Mouse (Mus musculus) heart, adult 2 months (tissue): Measurements from ENCODE around the gene Trpm4. TPM values are rescaled to one million over a fixed set of nuclear protein-coding genes. Genes with fewer than 3 reads are reported as not detected.
A peak's percentile ranks its signal among the peaks of the same experiment; 100 is the strongest.
"Not testable (repeated sequence)": the region's sequence is repeated elsewhere in the genome, so short reads cannot be mapped to it uniquely, and the experiment has no call there.

ENCODE experiments used
- DNase-seq, 2 experiments: peaks; one replicate each; pipeline ENCODE4 v3.0.0; 2021
- H3K27ac ChIP-seq: fragments of 200-600 bp; 2 replicates; pipeline ENCODE4 v1.8.1; 2022
- H3K27me3 ChIP-seq: fragments of 200-500 bp; 2 replicates; pipeline ENCODE4 v1.6.1; 2012; ENCODE audit warnings: mild to moderate bottlenecking, low read length, inconsistent platforms, mixed read lengths; ENCODE audit not compliant: control insufficient read depth, insufficient read depth
- H3K36me3 ChIP-seq: fragments of 200-500 bp; 2 replicates; pipeline ENCODE4 v1.6.1; 2012; ENCODE audit warnings: low read length, inconsistent platforms; ENCODE audit not compliant: control insufficient read depth, insufficient read depth
- H3K4me1 ChIP-seq: fragments of 200-500 bp; 2 replicates; pipeline ENCODE4 v1.6.1; 2011; ENCODE audit warnings: low read length; ENCODE audit not compliant: control insufficient read depth, insufficient read depth
- H3K4me3 ChIP-seq: fragments of 200-600 bp; 2 replicates; pipeline ENCODE4 v1.8.1; 2022
- H3K79me2 ChIP-seq: fragments of 200-500 bp; replicated peaks from 2 replicates; pipeline ENCODE4 v1.6.1; 2012; ENCODE audit warnings: mild to moderate bottlenecking, inconsistent platforms, low read length, moderate library complexity, mixed read lengths; ENCODE audit not compliant: control insufficient read depth, insufficient read depth
- H3K9ac ChIP-seq: fragments of 200-500 bp; 2 replicates; pipeline ENCODE4 v1.6.1; 2012; ENCODE audit warnings: low read depth, mild to moderate bottlenecking, control low read depth, inconsistent platforms, low read length, mixed read lengths
- CTCF ChIP-seq: fragments of 200-600 bp; IDR thresholded peaks from 2 replicates; pipeline ENCODE4 v1.8.1; 2022; ENCODE audit warnings: antibody characterized with exemption, mild to moderate bottlenecking, moderate library complexity
- EP300 ChIP-seq: fragments of 200-500 bp; IDR thresholded peaks from 2 replicates; pipeline ENCODE4 v1.6.1; 2011; ENCODE audit warnings: low read depth, low read length, control low read depth; ENCODE audit not compliant: insufficient read depth
- POLR2A ChIP-seq: fragments of 200-500 bp; IDR thresholded peaks from 2 replicates; pipeline ENCODE4 v1.6.1; 2011; ENCODE audit warnings: mild to moderate bottlenecking, low read depth, low read length, control low read depth; ENCODE audit not compliant: insufficient read depth
- WGBS: fragments of 180-500 bp; shearing (Covaris S2); methylation state at CpG from one replicate; pipeline ENCODE4 v1.1.7; 2018; 5-methylcytosine and 5-hydroxymethylcytosine counted together
- intact Hi-C: fragments of 180-260 bp; cut with DNase I; formaldehyde crosslinking; loops from one replicate; pipeline ENCODE4 v1.15.1; 2025
- polyA plus RNA-seq: library from polyadenylated mRNA; depleted of rRNA; stranded (reverse); fragments of >200 nt; gene quantifications from 2 replicates; pipeline ENCODE4 v1.2.3, GENCODE M21; 2012; rRNA removed
- total RNA-seq, 2 experiments: library from RNA; stranded (reverse); gene quantifications; 2 replicates each; pipeline ENCODE4 v1.2.3; 2021

Trpm4 gene
- total and polyA plus RNA-seq, 3 experiments, result 21.0 to 38.7 (median 21.4) TPM

DNA sequence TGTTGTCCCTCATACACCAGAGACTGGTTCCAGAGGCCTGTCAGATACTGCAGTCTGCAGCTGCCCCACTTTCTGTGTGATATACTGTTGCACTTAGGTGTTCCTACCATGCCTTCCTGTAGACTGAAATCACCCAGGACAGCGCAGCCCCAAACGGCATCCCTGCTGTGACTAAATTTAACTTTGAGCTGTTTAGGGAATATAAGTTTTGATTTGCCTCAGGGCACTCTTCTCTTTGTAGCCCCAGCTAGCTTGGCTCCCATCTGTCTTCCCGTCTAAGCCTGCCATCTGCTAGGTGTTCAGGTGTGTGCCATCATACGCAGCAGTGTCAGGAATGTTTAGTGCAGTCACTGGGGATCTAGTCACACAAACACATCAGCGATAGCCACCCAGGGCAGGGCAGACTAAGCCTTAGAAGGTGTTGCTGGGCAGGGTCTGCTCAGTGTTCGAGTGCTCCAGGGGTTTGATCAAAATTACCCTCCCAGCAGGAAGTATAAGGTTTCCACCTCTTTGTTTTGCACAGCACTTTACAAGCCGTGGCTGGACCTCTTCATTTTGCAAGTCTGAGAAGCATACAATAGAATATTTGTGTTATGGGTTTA lies 70.5 kb downstream of the Trpm4 start:
- no peak for TF ChIP-seq POLR2A
- no peak for TF ChIP-seq EP300
- no peak for TF ChIP-seq CTCF
- Histone ChIP-seq H3K27ac (no peak overlapping the region), H3K4me3 (no peak overlapping the region)

DNA sequence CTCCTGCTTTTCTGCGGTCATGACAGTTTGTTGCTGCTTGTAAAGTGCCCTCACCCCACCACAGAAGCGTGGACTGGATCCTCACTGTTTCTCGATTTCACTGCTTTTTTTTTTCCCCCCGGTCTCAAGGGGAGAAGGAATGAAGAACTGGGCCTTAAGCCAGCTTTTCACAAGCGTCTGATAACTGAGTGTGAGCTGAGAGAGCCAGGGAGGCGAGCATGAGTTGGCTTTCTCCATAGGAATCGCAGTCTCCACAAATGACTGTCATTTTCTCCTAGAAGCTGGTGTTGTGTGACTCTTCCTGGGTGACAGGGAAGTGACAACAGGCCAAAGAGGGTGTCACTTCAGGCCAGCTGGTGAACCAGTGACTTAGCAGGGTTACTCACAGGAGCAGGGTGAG lies 71.3 kb downstream of the Trpm4 start:
- no peak for DNase-seq
- no peaks in the 10 kb centered on the region; the same call in 1 of the 2 replicates for H3K4me1 ChIP-seq
- no peak overlapping the region for H3K4me3 ChIP-seq
- 20% methylated on average over 7 of the region's 7 CpGs for WGBS
- H3K36me3 ChIP-seq, result no peaks in the 10 kb centered on the region
- no peak overlapping the region; the same call in 1 of the 2 replicates for H3K27ac ChIP-seq
- intact Hi-C loops, result no loop called here
- H3K9ac ChIP-seq, result no peak overlapping the region
- no peak for TF ChIP-seq CTCF
- no peak for TF ChIP-seq POLR2A
- no peak for TF ChIP-seq EP300
- H3K27me3 ChIP-seq, result no peaks in the 10 kb centered on the region
- H3K79me2 ChIP-seq, result no peaks in the 10 kb centered on the region

More for the DNA sequence above, 70.5 kb downstream of the Trpm4 start:
- DNase-seq, result no peak
- H3K36me3 ChIP-seq, result no peaks in the 10 kb centered on the region
- no peak overlapping the region for H3K9ac ChIP-seq
- H3K27me3 ChIP-seq, result no peaks in the 10 kb centered on the region
- intact Hi-C loops, result no loop called here
- WGBS, result 75% methylated on average over 7 of the region's 7 CpGs
- no peaks in the 10 kb centered on the region for H3K79me2 ChIP-seq
- no peaks in the 10 kb centered on the region; the same call in 1 of the 2 replicates for H3K4me1 ChIP-seq

GRCm38 (mm10) chr7:45259281-45259680 lies 74.3 kb downstream of the Trpm4 start:
- intact Hi-C loops, result no loop called here
- no peaks in the 10 kb centered on the region; the same call in 1 of the 2 replicates for H3K4me1 ChIP-seq
- 86% methylated on average over 8 of the region's 8 CpGs for WGBS

GRCm38 (mm10) chr7:45257063-45257840 lies 76.3 kb downstream of the Trpm4 start:
- intact Hi-C loops, result no loop called here
- Histone ChIP-seq H3K79me2 (no peaks in the 10 kb centered on the region), H3K36me3 (no peaks in the 10 kb centered on the region), H3K9ac (no peak overlapping the region), H3K4me1 (no peaks in the 10 kb centered on the region), H3K27ac (no peak overlapping the region), H3K4me3 (no peak overlapping the region), H3K27me3 (no peaks in the 10 kb centered on the region)
- 58% methylated on average over 11 of the region's 11 CpGs for WGBS
- peak in 1 of 2 experiments; percentile 9 for DNase-seq
- no peak for TF ChIP-seq CTCF
- TF ChIP-seq EP300, result no peak
- TF ChIP-seq POLR2A, result no peak

More at GRCm38 (mm10) chr7:45259281-45259680, 74.3 kb downstream of the Trpm4 start:
- Histone ChIP-seq H3K79me2 (no peaks in the 10 kb centered on the region), H3K27me3 (no peaks in the 10 kb centered on the region), H3K36me3 (no peaks in the 10 kb centered on the region), H3K27ac (no peak overlapping the region), H3K4me3 (no peak overlapping the region), H3K9ac (no peak overlapping the region)
- TF ChIP-seq EP300 (no peak), CTCF (no peak), POLR2A (no peak)
- peak in 1 of 2 experiments; percentile 10 for DNase-seq

DNA sequence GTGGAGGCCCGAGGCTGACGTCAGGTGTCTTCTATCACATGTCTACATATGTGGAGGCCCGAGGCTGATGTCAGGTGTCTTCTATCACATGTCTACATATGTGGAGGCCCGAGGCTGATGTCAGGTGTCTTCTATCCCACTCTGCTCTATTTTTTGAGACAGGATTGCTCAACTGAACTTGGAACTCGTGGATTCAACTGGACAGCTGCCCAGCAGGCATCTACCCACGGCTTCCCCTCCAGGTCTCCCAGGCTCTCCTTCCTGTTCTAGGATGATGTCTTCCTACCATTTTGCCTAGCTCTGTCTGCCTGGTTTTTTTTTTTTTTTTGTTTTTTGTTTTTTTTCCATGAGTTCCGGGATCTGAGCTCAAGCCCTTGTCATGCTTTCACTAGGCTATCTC lies 77.8 kb downstream of the Trpm4 start:
- WGBS, result 41% methylated on average over 5 of the region's 7 CpGs
- intact Hi-C loops, H3K79me2 ChIP-seq, H3K4me3 ChIP-seq, H3K36me3 ChIP-seq, H3K27ac ChIP-seq, H3K4me1 ChIP-seq, H3K9ac ChIP-seq, H3K27me3 ChIP-seq: not testable (repeated sequence)
- DNase-seq, result peak; percentile 56 to 58

DNA sequence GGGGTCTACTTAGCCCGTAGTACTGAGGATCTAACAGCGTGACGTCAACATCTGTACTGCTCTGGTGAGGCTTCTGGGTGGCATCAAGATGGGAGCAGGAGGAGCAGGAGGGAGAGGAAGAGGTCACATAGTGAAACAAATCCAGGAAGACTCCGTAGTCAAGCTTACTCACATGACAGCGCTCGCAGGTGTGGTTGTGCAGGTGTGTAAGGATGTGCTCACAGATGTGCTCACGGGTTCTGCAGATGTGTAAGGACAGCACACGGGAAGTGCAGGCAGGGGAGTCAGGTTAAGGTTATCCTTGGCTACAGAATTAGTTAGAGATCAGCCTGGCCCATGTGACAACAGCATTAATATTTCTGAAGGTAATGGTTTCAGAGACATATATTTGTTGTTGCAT lies 79.8 kb downstream of the Trpm4 start:
- intact Hi-C loops, result no loop called here
- H3K36me3 ChIP-seq, result no peaks in the 10 kb centered on the region
- DNase-seq, result no peak
- no peak overlapping the region for H3K27ac ChIP-seq
- no peak overlapping the region for H3K9ac ChIP-seq
- H3K4me1 ChIP-seq, result no peaks in the 10 kb centered on the region
- no peaks in the 10 kb centered on the region for H3K27me3 ChIP-seq
- TF ChIP-seq EP300 (no peak), POLR2A (no peak), CTCF (no peak)
- H3K4me3 ChIP-seq, result no peak overlapping the region
- WGBS, result 86% methylated on average over 8 of the region's 8 CpGs
- H3K79me2 ChIP-seq, result no peaks in the 10 kb centered on the region

Other genes with a start within 250 kb of the Trpm4 start
Only the 30 nearest of the 36 such genes appear.
- under 1 TPM in 1 of 2 experiments, not detected in 1; 0.80 TPM for gene Gm45713, start 197.5 kb downstream of the Trpm4 start, total RNA-seq
- 4.5 and 4.6 TPM in 2 replicates for gene Gm45713, start 197.5 kb downstream of the Trpm4 start, polyA plus RNA-seq
- gene Flt3l, start 197.3 kb downstream of the Trpm4 start, total RNA-seq, result 1 to 10 TPM; 5.5 to 6.4 TPM
- 47.4 and 59.1 TPM in 2 replicates for gene Flt3l, start 197.3 kb downstream of the Trpm4 start, polyA plus RNA-seq
- gene Pih1d1, start 179.5 kb downstream of the Trpm4 start, total RNA-seq, result 10 to 100 TPM; 33.8 to 36.7 TPM
- 48.1 and 51.2 TPM in 2 replicates for gene Pih1d1, start 179.5 kb downstream of the Trpm4 start, polyA plus RNA-seq
- 10 to 100 TPM; 19.7 to 25.1 TPM for gene Aldh16a1, start 179.2 kb downstream of the Trpm4 start, total RNA-seq
- gene Aldh16a1, start 179.2 kb downstream of the Trpm4 start, polyA plus RNA-seq, result 23.5 and 23.9 TPM in 2 replicates
- 10 to 100 TPM; 18.3 to 24.3 TPM for gene Slc17a7, start 169.8 kb downstream of the Trpm4 start, total RNA-seq
- 29.1 and 36.8 TPM in 2 replicates for gene Slc17a7, start 169.8 kb downstream of the Trpm4 start, polyA plus RNA-seq
- gene Gfy, start 154.2 kb downstream of the Trpm4 start, total RNA-seq, result not detected
- gene Gfy, start 154.2 kb downstream of the Trpm4 start, polyA plus RNA-seq, result not detected in 2 replicates
- not detected for gene Pth2, start 152.8 kb downstream of the Trpm4 start, total RNA-seq
- gene Pth2, start 152.8 kb downstream of the Trpm4 start, polyA plus RNA-seq, result not detected in 2 replicates
- gene Ccdc155, start 128.9 kb downstream of the Trpm4 start, total RNA-seq, result not detected
- gene Ccdc155, start 128.9 kb downstream of the Trpm4 start, polyA plus RNA-seq, result 0.06 and 0.12 TPM in 2 replicates
- not detected for gene Dkkl1, start 121.6 kb downstream of the Trpm4 start, total RNA-seq
- 0.37 and 0.73 TPM in 2 replicates for gene Dkkl1, start 121.6 kb downstream of the Trpm4 start, polyA plus RNA-seq
- 10 to 100 TPM in 1 of 2 experiments, 1 to 10 TPM in 1; 6.2 to 10.8 TPM for gene Tead2, start 118.0 kb downstream of the Trpm4 start, total RNA-seq
- 13.1 and 14.0 TPM in 2 replicates for gene Tead2, start 118.0 kb downstream of the Trpm4 start, polyA plus RNA-seq
- 1 to 10 TPM; 3.1 to 4.3 TPM for gene Cd37, start 94.7 kb downstream of the Trpm4 start, total RNA-seq
- gene Cd37, start 94.7 kb downstream of the Trpm4 start, polyA plus RNA-seq, result 10.0 and 21.2 TPM in 2 replicates
- gene Slc6a16, start 92.7 kb downstream of the Trpm4 start, total RNA-seq, result not detected
- gene Slc6a16, start 92.7 kb downstream of the Trpm4 start, polyA plus RNA-seq, result 0.15 TPM in 1 of 2 replicates, not detected in the other
- gene Slc6a21, start 56.3 kb downstream of the Trpm4 start, total RNA-seq, result not detected
- 0.38 and 0.55 TPM in 2 replicates for gene Slc6a21, start 56.3 kb downstream of the Trpm4 start, polyA plus RNA-seq
- gene Hrc, start 1.5 kb upstream of the Trpm4 start, total RNA-seq, result 1,000 to 10,000 TPM in 1 of 2 experiments, 100 to 1,000 TPM in 1; 863 to 1,007 TPM
- gene Hrc, start 1.5 kb upstream of the Trpm4 start, polyA plus RNA-seq, result 383 and 578 TPM in 2 replicates
- under 1 TPM; 0.11 to 0.26 TPM for gene Ppfia3, start 33.2 kb upstream of the Trpm4 start, total RNA-seq
- 0.09 and 0.14 TPM in 2 replicates for gene Ppfia3, start 33.2 kb upstream of the Trpm4 start, polyA plus RNA-seq
- 1 to 10 TPM; 1.0 to 1.6 TPM for gene Lin7b, start 36.8 kb upstream of the Trpm4 start, total RNA-seq
- gene Lin7b, start 36.8 kb upstream of the Trpm4 start, polyA plus RNA-seq, result 2.3 and 3.4 TPM in 2 replicates
- 10 to 100 TPM; 85.0 to 99.5 TPM for gene Snrnp70, start 62.0 kb upstream of the Trpm4 start, total RNA-seq
- gene Snrnp70, start 62.0 kb upstream of the Trpm4 start, polyA plus RNA-seq, result 117 and 151 TPM in 2 replicates
- 1 to 10 TPM; 5.9 to 6.0 TPM for gene Kcna7, start 71.9 kb upstream of the Trpm4 start, total RNA-seq
- 6.7 and 7.6 TPM in 2 replicates for gene Kcna7, start 71.9 kb upstream of the Trpm4 start, polyA plus RNA-seq
- under 1 TPM; 0.11 to 0.50 TPM for gene Ntf5, start 79.9 kb upstream of the Trpm4 start, total RNA-seq
- 0.32 and 0.43 TPM in 2 replicates for gene Ntf5, start 79.9 kb upstream of the Trpm4 start, polyA plus RNA-seq
- not detected for gene Lhb, start 87.0 kb upstream of the Trpm4 start, total RNA-seq
- gene Lhb, start 87.0 kb upstream of the Trpm4 start, polyA plus RNA-seq, result 0.84 TPM in 1 of 2 replicates, not detected in the other
- 100 to 1,000 TPM in 1 of 2 experiments, 10 to 100 TPM in 1; 96.9 to 115 TPM for gene Gys1, start 101.1 kb upstream of the Trpm4 start, total RNA-seq
- 111 and 135 TPM in 2 replicates for gene Gys1, start 101.1 kb upstream of the Trpm4 start, polyA plus RNA-seq
- 10 to 100 TPM; 26.5 to 26.9 TPM for gene Ruvbl2, start 104.3 kb upstream of the Trpm4 start, total RNA-seq
- 32.7 and 33.5 TPM in 2 replicates for gene Ruvbl2, start 104.3 kb upstream of the Trpm4 start, polyA plus RNA-seq
- gene Ftl1, start 126.1 kb upstream of the Trpm4 start, total RNA-seq, result 100 to 1,000 TPM; 213 to 308 TPM
- 505 and 903 TPM in 2 replicates for gene Ftl1, start 126.1 kb upstream of the Trpm4 start, polyA plus RNA-seq
- gene Bax, start 133.1 kb upstream of the Trpm4 start, total RNA-seq, result 10 to 100 TPM; 21.9 to 25.9 TPM
- 46.6 and 47.2 TPM in 2 replicates for gene Bax, start 133.1 kb upstream of the Trpm4 start, polyA plus RNA-seq
- not detected for gene Tulp2, start 148.1 kb upstream of the Trpm4 start, total RNA-seq
- gene Tulp2, start 148.1 kb upstream of the Trpm4 start, polyA plus RNA-seq, result 0.20 and 0.27 TPM in 2 replicates
- gene Gm45808, start 153.0 kb upstream of the Trpm4 start, total RNA-seq, result 1 to 10 TPM; 4.8 to 8.1 TPM
- gene Gm45808, start 153.0 kb upstream of the Trpm4 start, polyA plus RNA-seq, result 1.6 and 2.5 TPM in 2 replicates
- 1 to 10 TPM; 8.2 to 8.9 TPM for gene Dhdh, start 155.0 kb upstream of the Trpm4 start, total RNA-seq
- gene Dhdh, start 155.0 kb upstream of the Trpm4 start, polyA plus RNA-seq, result 6.4 and 10.1 TPM in 2 replicates
- gene Nucb1, start 176.6 kb upstream of the Trpm4 start, total RNA-seq, result 100 to 1,000 TPM; 132 to 152 TPM
- 158 and 177 TPM in 2 replicates for gene Nucb1, start 176.6 kb upstream of the Trpm4 start, polyA plus RNA-seq
- gene Ppp1r15a, start 192.5 kb upstream of the Trpm4 start, total RNA-seq, result 10 to 100 TPM; 27.3 to 29.6 TPM
- 20.9 and 36.0 TPM in 2 replicates for gene Ppp1r15a, start 192.5 kb upstream of the Trpm4 start, polyA plus RNA-seq
- 1 to 10 TPM; 2.9 to 3.2 TPM for gene Plekha4, start 192.6 kb upstream of the Trpm4 start, total RNA-seq
- 6.7 and 7.2 TPM in 2 replicates for gene Plekha4, start 192.6 kb upstream of the Trpm4 start, polyA plus RNA-seq